Mouse (Mus musculus) G1E (cell line): ENCODE data around the gene Tm2d3.

Source experiments
- CTCF ChIP-seq: IDR thresholded peaks from 2 replicates; pipeline ENCODE4 v1.5.1; 2012; ENCODE audit warnings: low read depth, low read length, inconsistent platforms, mixed read lengths
- GATA1 ChIP-seq: IDR thresholded peaks from 2 replicates; pipeline ENCODE4 v1.6.1; 2012; ENCODE audit warnings: borderline replicate concordance, low read length, inconsistent platforms, mixed read lengths
- GATA2 ChIP-seq: IDR thresholded peaks from 2 replicates; pipeline ENCODE4 v1.6.1; 2012; ENCODE audit warnings: low read depth, low read length, inconsistent platforms, borderline replicate concordance

GRCm38 (mm10) chr7:65708506-65708905, 17.5 kb downstream of the Tm2d3 start:
- no peak for TF ChIP-seq CTCF
- TF ChIP-seq GATA1: no peak
- TF ChIP-seq GATA2: no peak
